Comparison of ENCODE assay signal across 32 mouse cellular contexts in genomic region chr16:97282943-97283342, GRCm38 (mm10).
DNase-seq lines count a peak whose midpoint lies in the region; ATAC-seq lines count a peak whose summit lies in the region.
"Had no signal": no experiment of that assay in that cellular context is flagged by ENCODE, and none has a peak within 500 bp of the region (broad histone marks: within the 10 kb centered on the region; RNA-seq: fewer than 3 reads in every experiment).

No protein-coding gene starts in this region.

- no peaks in the 10 kb centered on the region for H3K36me3 ChIP-seq in forebrain, embryonic 14.5 days (ENCODE audit: control insufficient read depth, insufficient read depth, low read length)
- no peaks in the 10 kb centered on the region for H3K36me3 ChIP-seq in forebrain, embryonic 10.5 days (replicated peaks)
- no peaks in the 10 kb centered on the region for H3K36me3 ChIP-seq in midbrain, embryonic 12.5 days
- H3K36me3 ChIP-seq in midbrain, embryonic 11.5 days (ENCODE audit: control insufficient read depth, insufficient read depth, low read length): no peaks in the 10 kb centered on the region
- no peaks in the 10 kb centered on the region for H3K36me3 ChIP-seq in neural tube, embryonic 12.5 days
- no peaks in the 10 kb centered on the region for H3K36me3 ChIP-seq in neural tube, embryonic 15.5 days
- H3K36me3 ChIP-seq: embryonic facial prominence, embryonic 12.5 days; kidney, embryonic 15.5 days; limb, embryonic 12.5 days; liver, embryonic 15.5 days had no signal

- H3K27me3 ChIP-seq in forebrain, embryonic 14.5 days (replicated peaks; ENCODE audit: control insufficient read depth, insufficient read depth, low read length): no peaks in the 10 kb centered on the region
- no peaks in the 10 kb centered on the region for H3K27me3 ChIP-seq in forebrain, embryonic 10.5 days (ENCODE audit: poor library complexity, severe bottlenecking)
- no peaks in the 10 kb centered on the region for H3K27me3 ChIP-seq in midbrain, embryonic 12.5 days
- H3K27me3 ChIP-seq in midbrain, embryonic 11.5 days (ENCODE audit: control insufficient read depth, insufficient read depth, low read length): no peaks in the 10 kb centered on the region
- H3K27me3 ChIP-seq in neural tube, embryonic 12.5 days (replicated peaks): no peaks in the 10 kb centered on the region
- no peaks in the 10 kb centered on the region for H3K27me3 ChIP-seq in neural tube, embryonic 15.5 days (replicated peaks)
- H3K27me3 ChIP-seq: embryonic facial prominence, embryonic 12.5 days; kidney, embryonic 15.5 days; limb, embryonic 12.5 days; liver, embryonic 15.5 days; Patski had no signal

- no peak overlapping the region for H3K4me2 ChIP-seq in forebrain, embryonic 14.5 days (ENCODE audit: low read length)
- no peak overlapping the region for H3K4me2 ChIP-seq in midbrain, embryonic 12.5 days (replicated peaks)
- no peak overlapping the region for H3K4me2 ChIP-seq in midbrain, embryonic 11.5 days
- H3K4me2 ChIP-seq in neural tube, embryonic 12.5 days (replicated peaks): no peak overlapping the region
- no peak overlapping the region for H3K4me2 ChIP-seq in neural tube, embryonic 15.5 days
- H3K4me2 ChIP-seq: embryonic facial prominence, embryonic 12.5 days; heart, embryonic 11.5 days; kidney, embryonic 15.5 days; limb, embryonic 12.5 days; liver, embryonic 15.5 days; lung, embryonic 14.5 days had no signal

- no peak overlapping the region for H3K27ac ChIP-seq in forebrain, embryonic 14.5 days (ENCODE audit: low read depth, low read length)
- no peak overlapping the region for H3K27ac ChIP-seq in forebrain, embryonic 10.5 days
- peak overlapping the region; percentile 11 for H3K27ac ChIP-seq in midbrain, embryonic 12.5 days (replicated peaks)
- H3K27ac ChIP-seq in midbrain, embryonic 11.5 days (ENCODE audit: low read depth, low read length): no peak overlapping the region
- H3K27ac ChIP-seq in neural tube, embryonic 12.5 days: no peak overlapping the region
- no peak overlapping the region for H3K27ac ChIP-seq in neural tube, embryonic 15.5 days (replicated peaks)
- H3K27ac ChIP-seq: embryonic facial prominence, embryonic 12.5 days; kidney, embryonic 15.5 days; layer of hippocampus, adult 2 months; left cerebral cortex, adult 2 months; limb, embryonic 12.5 days; liver, embryonic 15.5 days had no signal

- H3K4me1 ChIP-seq in forebrain, embryonic 14.5 days (ENCODE audit: control insufficient read depth, insufficient read depth, low read length): no peaks in the 10 kb centered on the region
- peaks cover 5% of the 10 kb centered on the region; the same call in 1 of the 2 replicates for H3K4me1 ChIP-seq in forebrain, embryonic 10.5 days
- no peaks in the 10 kb centered on the region for H3K4me1 ChIP-seq in midbrain, embryonic 12.5 days
- no peaks in the 10 kb centered on the region for H3K4me1 ChIP-seq in midbrain, embryonic 11.5 days (ENCODE audit: control insufficient read depth, insufficient read depth, low read length)
- H3K4me1 ChIP-seq in neural tube, embryonic 12.5 days: no peaks in the 10 kb centered on the region
- H3K4me1 ChIP-seq in neural tube, embryonic 15.5 days: peaks cover 2% of the 10 kb centered on the region; the same call in 1 of the 2 replicates
- H3K4me1 ChIP-seq: embryonic facial prominence, embryonic 12.5 days; kidney, embryonic 15.5 days; limb, embryonic 12.5 days; liver, embryonic 15.5 days had no signal

- H3K4me3 ChIP-seq in forebrain, embryonic 14.5 days (ENCODE audit: low read depth, low read length): no peak overlapping the region
- H3K4me3 ChIP-seq in forebrain, embryonic 10.5 days: no peak overlapping the region
- no peak overlapping the region for H3K4me3 ChIP-seq in midbrain, embryonic 12.5 days
- H3K4me3 ChIP-seq in midbrain, embryonic 11.5 days (ENCODE audit: low read depth, low read length): no peak overlapping the region
- no peak overlapping the region for H3K4me3 ChIP-seq in neural tube, embryonic 12.5 days
- no peak overlapping the region for H3K4me3 ChIP-seq in neural tube, embryonic 15.5 days (replicated peaks)
- H3K4me3 ChIP-seq: embryonic facial prominence, embryonic 12.5 days; kidney, embryonic 15.5 days; layer of hippocampus, adult 2 months; left cerebral cortex, adult 2 months; limb, embryonic 12.5 days; liver, embryonic 15.5 days; myocyte had no signal

- 42% methylated on average over 9 of the region's 9 CpGs for WGBS in forebrain, embryonic 14.5 days
- 75% methylated on average over 9 of the region's 9 CpGs for WGBS in forebrain, embryonic 10.5 days
- 56% methylated on average over 9 of the region's 9 CpGs for WGBS in midbrain, embryonic 12.5 days
- WGBS in midbrain, embryonic 11.5 days: 64% methylated on average over 9 of the region's 9 CpGs
- WGBS in neural tube, embryonic 12.5 days: 55% methylated on average over 9 of the region's 9 CpGs
- 37% methylated on average over 9 of the region's 9 CpGs for WGBS in neural tube, embryonic 15.5 days

- ATAC-seq in forebrain, embryonic 14.5 days: 0 out of 2 replicates have a peak, but pooled peaks have one; percentile 5
- no peak for ATAC-seq in midbrain, embryonic 12.5 days (ENCODE audit: low FRiP score, low read depth)
- ATAC-seq in midbrain, embryonic 11.5 days (ENCODE audit: low FRiP score): no peak
- ATAC-seq in neural tube, embryonic 12.5 days (ENCODE audit: low FRiP score, low read depth): peak; percentile 50; the same call in 1 of the 2 replicates
- ATAC-seq in neural tube, embryonic 15.5 days (ENCODE audit: low FRiP score): no peak
- ATAC-seq: Patski had no signal

- no peaks in the 10 kb centered on the region for H3K9me3 ChIP-seq in forebrain, embryonic 14.5 days (replicated peaks; ENCODE audit: control insufficient read depth, low read length)
- H3K9me3 ChIP-seq in forebrain, embryonic 10.5 days: no peaks in the 10 kb centered on the region
- H3K9me3 ChIP-seq in midbrain, embryonic 12.5 days: no peaks in the 10 kb centered on the region
- H3K9me3 ChIP-seq in midbrain, embryonic 11.5 days (ENCODE audit: control insufficient read depth, low read length): no peaks in the 10 kb centered on the region
- H3K9me3 ChIP-seq in neural tube, embryonic 12.5 days: no peaks in the 10 kb centered on the region
- H3K9me3 ChIP-seq in neural tube, embryonic 15.5 days (replicated peaks): no peaks in the 10 kb centered on the region
- H3K9me3 ChIP-seq: embryonic facial prominence, embryonic 12.5 days; kidney, embryonic 15.5 days; limb, embryonic 12.5 days; liver, embryonic 15.5 days had no signal

- no peak for DNase-seq in forebrain, embryonic 14.5 days (ENCODE audit: low spot score)
- no peak for DNase-seq in forebrain, embryonic 10.5 days (ENCODE audit: extremely low spot score, low spot score)
- DNase-seq in midbrain, embryonic 11.5 days (ENCODE audit: low spot score, missing footprints): no peak
- DNase-seq in cerebellum, postnatal 10 days: no peak
- no peak for DNase-seq in frontal cortex, postnatal 10 days (ENCODE audit: low spot score in 2 of 2)
- DNase-seq: adrenal gland, postnatal 10 days; cerebellum, adult 11 months; cerebellum, adult 9-10 months; embryo, embryonic 11 days; gastrocnemius, postnatal 25 days; heart, adult 18-20 months; heart, postnatal 4 days; kidney, adult 18-20 months; kidney, postnatal 25 days; lung, embryonic 14.5 days; lung, postnatal 14 days; right cerebral cortex, adult 18-20 months; spleen, adult 18-20 months; thymus, adult 18-20 months; thymus, postnatal 25 days had no signal

- no peak overlapping the region for H3K9ac ChIP-seq in forebrain, embryonic 14.5 days (ENCODE audit: low read length)
- H3K9ac ChIP-seq in midbrain, embryonic 12.5 days (replicated peaks): no peak overlapping the region
- no peak overlapping the region for H3K9ac ChIP-seq in midbrain, embryonic 11.5 days (ENCODE audit: low read length)
- no peak overlapping the region for H3K9ac ChIP-seq in neural tube, embryonic 12.5 days
- no peak overlapping the region for H3K9ac ChIP-seq in neural tube, embryonic 15.5 days (replicated peaks)
- H3K9ac ChIP-seq: embryonic facial prominence, embryonic 12.5 days; kidney, embryonic 15.5 days; limb, embryonic 12.5 days; liver, embryonic 15.5 days; lung, embryonic 14.5 days had no signal

Comparison
In these comparisons a context has a peak if more than half of its experiments do, and no peak if none do; other contexts are left out.
1. ATAC-seq: peak in forebrain, embryonic 14.5 days (single experiment) and neural tube, embryonic 12.5 days (single experiment); none in midbrain, embryonic 12.5 days (single experiment), midbrain, embryonic 11.5 days (single experiment) and neural tube, embryonic 15.5 days (single experiment).